Mouse (Mus musculus) liver, embryonic 12.5 days (tissue): ENCODE measurements around the gene Cd109. TPM values are rescaled to one million over a fixed set of nuclear protein-coding genes. Genes with fewer than 3 reads are reported as not detected.

Experiments used
- ATAC-seq: fragments of 200-750 bp; cut with Nextera tagmentation; 2 replicates; pipeline ENCODE4 v1.8.0; 2017; ENCODE audit warnings: moderate number of reproducible peaks, mild to moderate bottlenecking, moderate library complexity
- H3K27ac ChIP-seq: fragments of 300-500 bp; sonication (generic); 2 replicates; pipeline ENCODE4 v1.5.1; 2016; ENCODE audit warnings: mild to moderate bottlenecking
- H3K27me3 ChIP-seq: fragments of 300-500 bp; sonication (generic); replicated peaks from 2 replicates; pipeline ENCODE4 v1.6.1; 2016; ENCODE audit warnings: mild to moderate bottlenecking, moderate library complexity
- H3K36me3 ChIP-seq: fragments of 300-500 bp; sonication (generic); 2 replicates; pipeline ENCODE4 v1.6.1; 2016; ENCODE audit warnings: mild to moderate bottlenecking, moderate library complexity
- H3K4me1 ChIP-seq: fragments of 300-500 bp; sonication (generic); 2 replicates; pipeline ENCODE4 v1.6.1; 2016
- H3K4me2 ChIP-seq: fragments of 300-500 bp; sonication (generic); 2 replicates; pipeline ENCODE4 v1.6.1; 2016; ENCODE audit warnings: mild to moderate bottlenecking, moderate library complexity
- H3K4me3 ChIP-seq: fragments of 300-500 bp; sonication (generic); 2 replicates; pipeline ENCODE4 v1.5.1; 2016; ENCODE audit warnings: mild to moderate bottlenecking, moderate library complexity
- H3K9ac ChIP-seq: fragments of 300-500 bp; sonication (generic); 2 replicates; pipeline ENCODE4 v1.6.1; 2016; ENCODE audit warnings: mild to moderate bottlenecking, moderate library complexity
- H3K9me3 ChIP-seq: fragments of 300-500 bp; sonication (generic); replicated peaks from 2 replicates; pipeline ENCODE4 v1.6.1; 2016; ENCODE audit warnings: mild to moderate bottlenecking, moderate library complexity
- WGBS: fragments of 180-500 bp; shearing (Covaris S2); methylation state at CpG from one replicate; pipeline ENCODE4 v1.1.7; 2016; ENCODE audit not compliant: insufficient replicate concordance; 5-methylcytosine and 5-hydroxymethylcytosine counted together
- polyA plus RNA-seq: library from polyadenylated mRNA; unstranded; fragments of >200 nt; fragmentation: Nextera tagmentation; extraction: Ambion mirVana; gene quantifications from 2 replicates; pipeline ENCODE4 v1.2.1, GENCODE M21; 2016

Gene Cd109
- polyA plus RNA-seq = 0.38 and 0.50 TPM in 2 replicates

DNA sequence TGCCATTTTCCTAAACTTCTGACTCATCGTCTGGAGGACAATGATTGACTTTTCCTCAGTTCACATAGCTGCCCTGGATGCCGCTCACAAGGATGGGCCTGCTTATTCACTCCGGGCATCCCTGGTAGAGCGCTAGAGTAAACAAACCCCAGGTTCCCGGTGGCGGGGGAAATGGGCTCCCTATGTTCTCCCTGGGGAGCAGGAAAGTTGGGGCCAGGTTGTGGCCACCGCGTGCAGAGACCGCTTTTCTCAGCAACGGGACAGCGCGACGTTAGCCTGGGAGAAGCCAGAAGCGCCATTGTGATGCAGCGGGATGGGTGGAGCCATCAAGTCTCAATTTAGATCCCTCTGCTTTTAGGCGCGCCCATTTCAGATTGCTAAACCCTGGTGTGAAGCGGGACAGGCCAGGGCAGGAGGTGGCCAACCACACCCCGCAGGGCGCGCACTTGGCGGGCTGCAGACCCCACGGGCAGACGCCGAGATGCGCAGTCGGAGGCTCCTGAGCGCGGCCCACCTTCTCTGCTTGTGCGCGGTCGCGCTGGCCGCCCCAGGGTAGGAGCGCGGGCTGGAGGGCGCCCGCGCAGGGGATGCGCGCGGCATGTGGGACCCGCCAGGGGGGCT is at the start of gene Cd109:
Cd109 (plus strand) TSS at position 146 of the 621 bp plus-strand sequence.
- H3K9me3 ChIP-seq = no peaks in the 10 kb centered on the region
- peak within 1 kb of the TSS; percentile 71 for H3K4me2 ChIP-seq
- H3K27ac ChIP-seq = no peak within 1 kb of the TSS
- H3K36me3 ChIP-seq = no peaks in the 10 kb centered on the region
- H3K27me3 ChIP-seq = peaks cover 35% of the 10 kb centered on the region
- no peak for ATAC-seq
- peaks cover 6% of the 10 kb centered on the region; the same call in 1 of the 2 replicates for H3K4me1 ChIP-seq
- H3K9ac ChIP-seq = no peak within 1 kb of the TSS
- peak within 1 kb of the TSS; percentile 52 for H3K4me3 ChIP-seq
- 1% methylated on average over 40 of the region's 43 CpGs for WGBS

- WGBS = 84% methylated on average over 9 of the region's 9 CpGs
- H3K27me3 ChIP-seq = no peaks in the 10 kb centered on the region
- H3K4me2 ChIP-seq = no peak overlapping the region
- no peak overlapping the region for H3K9ac ChIP-seq
- no peaks in the 10 kb centered on the region for H3K4me1 ChIP-seq
- no peak overlapping the region for H3K27ac ChIP-seq
- no peak for ATAC-seq
- no peak overlapping the region for H3K4me3 ChIP-seq
- peaks cover 17% of the 10 kb centered on the region for H3K36me3 ChIP-seq
- no peaks in the 10 kb centered on the region for H3K9me3 ChIP-seq
These were observed 45.4 kb upstream of the Cd109 start for GRCm38 (mm10) chr9:78569934-78570333.

GRCm38 (mm10) chr9:78576466-78576865 is 38.9 kb upstream of the Cd109 start:
- no peak overlapping the region for H3K9ac ChIP-seq
- no peak for ATAC-seq
- no peaks in the 10 kb centered on the region for H3K4me1 ChIP-seq
- H3K27me3 ChIP-seq = no peaks in the 10 kb centered on the region
- no peaks in the 10 kb centered on the region for H3K9me3 ChIP-seq
- no peak overlapping the region for H3K4me2 ChIP-seq
- no peak overlapping the region for H3K27ac ChIP-seq
- WGBS = 78% methylated on average over 5 of the region's 5 CpGs
- no peak overlapping the region for H3K4me3 ChIP-seq
- H3K36me3 ChIP-seq = peaks cover 22% of the 10 kb centered on the region

GRCm38 (mm10) chr9:78578824-78579223 is 36.5 kb upstream of the Cd109 start:
- Histone ChIP-seq H3K27ac (no peak overlapping the region), H3K9me3 (no peaks in the 10 kb centered on the region), H3K4me3 (no peak overlapping the region), H3K4me2 (no peak overlapping the region), H3K9ac (no peak overlapping the region), H3K27me3 (no peaks in the 10 kb centered on the region), H3K4me1 (no peaks in the 10 kb centered on the region), H3K36me3 (peaks cover 22% of the 10 kb centered on the region)
- ATAC-seq = no peak
- 52% methylated on average over 7 of the region's 7 CpGs for WGBS

DNA sequence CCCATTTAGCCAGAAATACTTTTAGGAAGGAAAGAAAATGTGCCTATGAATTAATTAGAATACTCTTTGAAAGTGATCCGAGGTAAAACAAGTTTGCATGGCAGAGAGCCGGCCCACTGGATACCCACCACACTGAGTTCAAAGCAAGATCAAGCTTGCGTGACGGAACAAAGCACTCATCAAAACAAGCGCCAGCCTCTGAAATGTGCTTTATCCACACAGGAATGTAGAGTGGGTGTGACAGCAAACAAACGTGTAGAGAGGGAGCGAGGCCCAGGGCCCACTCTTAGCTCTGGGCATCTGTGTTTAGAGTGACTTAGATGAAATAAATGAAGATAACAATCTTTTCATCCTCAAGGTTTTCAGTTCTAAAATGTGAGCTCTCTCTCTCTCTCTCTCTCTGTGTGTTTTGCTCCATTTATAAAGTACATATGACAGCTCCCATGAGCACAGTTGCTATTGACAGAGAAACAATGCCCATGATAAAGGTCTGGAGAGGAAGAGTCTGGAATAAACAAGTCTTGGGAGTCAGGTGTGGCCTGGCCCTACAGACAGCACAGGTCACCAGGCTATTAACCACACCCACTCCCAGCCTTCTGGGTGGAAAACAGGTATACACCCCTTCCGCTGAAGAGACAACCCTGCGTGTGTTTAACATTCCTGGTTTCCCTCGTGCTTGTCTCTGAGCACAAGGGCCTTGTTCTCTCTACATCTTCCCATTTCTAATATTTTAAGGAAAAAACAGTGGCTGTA is 35.5 kb upstream of the Cd109 start:
- H3K4me3 ChIP-seq = no peak overlapping the region

GRCm38 (mm10) chr9:78587218-78587883 is 28.0 kb upstream of the Cd109 start:
- Histone ChIP-seq H3K27ac (peak overlapping the region; percentile 74), H3K4me3 (peak overlapping the region; percentile 82), H3K27me3 (no peaks in the 10 kb centered on the region), H3K9ac (peak overlapping the region; percentile 80), H3K4me1 (peaks cover 34% of the 10 kb centered on the region), H3K9me3 (no peaks in the 10 kb centered on the region), H3K4me2 (peak overlapping the region; percentile 94), H3K36me3 (no peaks in the 10 kb centered on the region)
- ATAC-seq = peak; percentile 56
- under 1% methylated on average over 31 of the region's 31 CpGs for WGBS

More for the DNA sequence above, 35.5 kb upstream of the Cd109 start:
- 66% methylated on average over 10 of the region's 10 CpGs for WGBS
- Histone ChIP-seq H3K9ac (no peak overlapping the region), H3K27me3 (no peaks in the 10 kb centered on the region), H3K27ac (no peak overlapping the region), H3K4me2 (no peak overlapping the region), H3K4me1 (no peaks in the 10 kb centered on the region), H3K36me3 (peaks cover 19% of the 10 kb centered on the region), H3K9me3 (no peaks in the 10 kb centered on the region)
- no peak for ATAC-seq

DNA sequence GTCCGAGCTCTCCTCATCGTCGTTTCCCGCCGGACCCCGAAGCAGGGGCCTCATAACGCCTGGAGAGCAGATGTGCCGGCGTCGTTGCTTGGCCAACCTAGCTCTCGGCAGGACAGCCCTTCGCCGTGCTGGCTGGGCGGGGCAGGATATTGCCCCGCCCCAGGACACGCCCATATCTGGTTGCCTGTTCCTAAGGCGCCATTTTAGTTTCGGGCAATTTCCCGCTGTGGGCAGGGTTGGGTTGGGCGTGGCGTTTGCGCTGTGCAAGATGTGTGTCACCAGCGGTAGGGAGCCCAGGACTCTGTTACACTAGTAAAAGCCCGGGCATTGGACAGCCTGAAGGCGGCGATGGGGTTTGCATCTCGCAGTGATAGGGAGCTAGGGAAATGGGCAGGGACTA is 27.4 kb upstream of the Cd109 start, which contains the start of gene Slc17a5:
Slc17a5 (minus strand) TSS at position 128 of the 400 bp plus-strand sequence.
- peak within 1 kb of the TSS; percentile 94 for H3K4me2 ChIP-seq
- H3K9ac ChIP-seq = peak within 1 kb of the TSS; percentile 80
- H3K4me3 ChIP-seq = peak within 1 kb of the TSS; percentile 82
- no peaks in the 10 kb centered on the region for H3K27me3 ChIP-seq
- H3K27ac ChIP-seq = peak within 1 kb of the TSS; percentile 74
- 1% methylated on average over 27 of the region's 27 CpGs for WGBS
- H3K4me1 ChIP-seq = peaks cover 34% of the 10 kb centered on the region
- no peaks in the 10 kb centered on the region for H3K36me3 ChIP-seq
- no peaks in the 10 kb centered on the region for H3K9me3 ChIP-seq
- ATAC-seq = peak; percentile 98

GRCm38 (mm10) chr9:78588411-78589033 is 26.8 kb upstream of the Cd109 start:
- H3K4me1 ChIP-seq = peaks cover 34% of the 10 kb centered on the region
- H3K4me3 ChIP-seq = peak overlapping the region; percentile 82
- ATAC-seq = peak; percentile 36; the same call in 1 of the 2 replicates
- peak overlapping the region; percentile 51 for H3K9ac ChIP-seq
- no peaks in the 10 kb centered on the region for H3K36me3 ChIP-seq
- H3K4me2 ChIP-seq = peak overlapping the region; percentile 94
- 31% methylated on average over 10 of the region's 10 CpGs for WGBS
- no peaks in the 10 kb centered on the region for H3K27me3 ChIP-seq
- H3K27ac ChIP-seq = peak overlapping the region; percentile 53; the same call in 1 of the 2 replicates
- no peaks in the 10 kb centered on the region for H3K9me3 ChIP-seq

DNA sequence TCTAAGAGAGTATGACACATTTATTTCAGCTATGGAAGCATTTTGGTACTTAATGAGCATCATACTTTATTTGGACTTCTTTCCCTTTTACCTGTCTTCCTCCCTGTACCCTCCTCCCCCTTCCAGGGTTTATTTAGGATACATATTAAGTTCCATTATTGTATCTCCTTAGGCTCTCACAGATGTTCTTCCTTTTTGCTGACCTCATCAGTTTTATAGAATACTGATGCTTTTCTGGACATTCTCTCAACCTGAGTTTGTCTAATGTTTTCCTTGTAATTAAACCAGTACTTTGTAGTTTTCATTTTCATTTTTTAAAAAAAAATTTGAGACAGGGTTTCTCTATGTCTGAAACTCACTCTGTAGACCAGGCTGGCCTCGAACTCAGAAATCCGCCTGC is 24.9 kb upstream of the Cd109 start:
- Histone ChIP-seq H3K27ac (no peak overlapping the region), H3K4me3 (no peak overlapping the region), H3K27me3 (no peaks in the 10 kb centered on the region), H3K9me3 (no peaks in the 10 kb centered on the region), H3K4me2 (no peak overlapping the region), H3K4me1 (peaks cover 34% of the 10 kb centered on the region), H3K9ac (no peak overlapping the region), H3K36me3 (no peaks in the 10 kb centered on the region)
- ATAC-seq = no peak
- WGBS = 74% methylated on average over 2 of the region's 2 CpGs

DNA sequence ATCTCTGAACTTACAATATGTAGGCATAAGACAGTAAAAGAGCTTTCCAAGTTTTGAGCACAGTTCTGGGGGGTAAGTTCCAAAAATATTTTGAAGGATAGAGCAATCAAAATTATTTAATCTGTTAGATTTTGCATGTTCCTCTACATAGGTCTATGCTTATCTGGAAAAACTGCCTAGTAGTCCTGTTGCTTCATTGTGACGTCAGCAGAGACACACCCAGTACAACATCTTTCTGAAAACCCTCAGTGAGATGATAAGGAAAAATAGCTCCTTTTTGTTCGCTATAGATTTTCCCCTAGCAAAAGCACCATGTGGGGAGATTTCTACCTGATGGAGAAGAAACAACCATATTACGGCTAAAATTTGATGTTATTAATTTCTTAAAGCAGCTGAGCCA is 20.1 kb upstream of the Cd109 start:
- 46% methylated on average over 3 of the region's 3 CpGs for WGBS
- no peaks in the 10 kb centered on the region for H3K36me3 ChIP-seq
- H3K9ac ChIP-seq = no peak overlapping the region
- H3K27me3 ChIP-seq = no peaks in the 10 kb centered on the region
- no peaks in the 10 kb centered on the region for H3K9me3 ChIP-seq
- H3K4me2 ChIP-seq = no peak overlapping the region
- H3K4me3 ChIP-seq = no peak overlapping the region
- no peak overlapping the region for H3K27ac ChIP-seq
- H3K4me1 ChIP-seq = 0 out of 2 replicates have a peak, but pooled peaks cover 7% of the 10 kb centered on the region
- no peak for ATAC-seq

GRCm38 (mm10) chr9:78595769-78596555 is 19.4 kb upstream of the Cd109 start:
- ATAC-seq = no peak
- H3K9ac ChIP-seq = no peak overlapping the region
- no peak overlapping the region for H3K27ac ChIP-seq
- no peak overlapping the region for H3K4me2 ChIP-seq
- 0 out of 2 replicates have a peak, but pooled peaks cover 7% of the 10 kb centered on the region for H3K4me1 ChIP-seq
- no peaks in the 10 kb centered on the region for H3K9me3 ChIP-seq
- H3K4me3 ChIP-seq = no peak overlapping the region
- no peaks in the 10 kb centered on the region for H3K36me3 ChIP-seq
- WGBS = 78% methylated on average over 18 of the region's 18 CpGs
- no peaks in the 10 kb centered on the region for H3K27me3 ChIP-seq
